Mouse (Mus musculus): Measurements from ENCODE around the gene Cmc1. TPM values are rescaled to one million over a fixed set of nuclear protein-coding genes. Genes with fewer than 3 reads are reported as not detected.

Gene Cmc1
- polyA plus RNA-seq, 1 experiment from 2014 or later = 27.2 TPM

DNA sequence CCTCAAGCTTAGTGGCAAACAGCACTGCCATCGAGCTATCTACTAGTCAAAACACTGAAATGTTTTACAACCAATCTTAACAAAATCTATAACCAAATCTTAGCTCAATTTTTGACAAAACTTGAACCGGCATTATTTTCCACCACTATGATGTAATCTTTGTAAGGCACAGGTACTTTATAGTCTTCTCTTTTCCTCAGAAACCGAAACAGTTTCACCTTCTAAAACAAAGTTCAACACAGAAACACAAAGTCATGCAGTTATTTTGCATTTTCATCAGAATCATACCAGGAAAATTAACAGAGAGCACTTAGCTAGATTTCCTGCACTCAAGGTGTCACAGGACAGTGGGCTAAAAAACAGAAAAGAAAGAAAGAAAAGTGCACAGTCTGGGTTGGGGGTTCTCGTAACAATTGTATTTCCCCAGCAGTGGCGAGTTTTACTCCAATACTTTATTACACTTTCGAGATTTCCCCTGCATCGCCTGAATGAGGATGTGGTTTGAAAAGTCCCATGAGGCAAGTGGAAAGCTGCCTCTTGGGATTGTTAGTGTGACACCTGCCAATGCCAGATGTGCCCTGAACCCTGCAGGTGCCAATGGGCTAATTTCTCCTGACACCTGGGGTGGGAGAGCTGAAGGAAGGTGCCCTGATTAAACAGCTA lies 40.1 kb downstream of the Cmc1 start:
- Histone ChIP-seq H3K36me3 (peaks cover 3% of the 10 kb centered on the region), H3K9me3 (replicated peaks) (no peaks in the 10 kb centered on the region), H3K4me3 (no peak overlapping the region), H3K27ac (no peak overlapping the region), H3K9ac (no peak overlapping the region), H3K4me2 (no peak overlapping the region), H3K27me3 (replicated peaks) (no peaks in the 10 kb centered on the region), H3K4me1 (no peaks in the 10 kb centered on the region)
- ATAC-seq = no peak
- 66% methylated on average over 7 of the region's 7 CpGs for WGBS (ENCODE audit: insufficient replicate concordance)

DNA sequence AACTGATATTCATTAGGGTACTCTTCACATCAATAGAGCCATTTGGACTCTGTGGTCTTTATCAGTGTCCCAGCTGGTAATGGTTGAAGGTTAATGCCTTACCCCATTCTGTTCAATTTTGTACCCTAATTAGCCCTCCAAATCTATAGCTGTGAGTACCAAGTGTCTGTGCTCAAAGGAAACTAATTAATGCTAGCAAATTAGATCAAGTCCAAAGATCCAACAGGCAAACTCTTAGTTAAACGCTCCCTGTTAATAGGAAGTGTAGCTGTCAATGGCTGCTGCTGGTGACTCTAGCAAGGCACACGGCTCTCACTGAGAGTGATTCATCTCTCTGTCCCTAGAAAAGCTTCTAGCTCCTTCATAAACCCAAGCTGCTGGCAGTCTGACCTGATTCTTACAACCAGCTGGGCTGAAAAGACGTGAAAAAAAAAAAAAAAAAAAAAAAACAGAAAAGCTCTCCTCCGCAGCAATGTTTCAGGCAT lies 41.4 kb downstream of the Cmc1 start:
- ATAC-seq = no peak
- no peaks in the 10 kb centered on the region for H3K9me3 ChIP-seq (replicated peaks)
- no peak overlapping the region for H3K9ac ChIP-seq
- 68% methylated on average over 4 of the region's 4 CpGs for WGBS (ENCODE audit: insufficient replicate concordance)
- H3K36me3 ChIP-seq = no peaks in the 10 kb centered on the region
- H3K4me1 ChIP-seq = no peaks in the 10 kb centered on the region
- no peak overlapping the region for H3K4me2 ChIP-seq
- no peak overlapping the region for H3K4me3 ChIP-seq
- no peak overlapping the region for H3K27ac ChIP-seq
- no peaks in the 10 kb centered on the region for H3K27me3 ChIP-seq (replicated peaks)

- Histone ChIP-seq H3K27me3 (replicated peaks) (no peaks in the 10 kb centered on the region), H3K9me3 (replicated peaks) (no peaks in the 10 kb centered on the region), H3K4me3 (no peak overlapping the region), H3K9ac (no peak overlapping the region), H3K36me3 (no peaks in the 10 kb centered on the region), H3K27ac (no peak overlapping the region), H3K4me1 (no peaks in the 10 kb centered on the region), H3K4me2 (no peak overlapping the region)
- no peak for ATAC-seq
- 79% methylated on average over 2 of the region's 2 CpGs for WGBS (ENCODE audit: insufficient replicate concordance)
Observed at GRCm38 (mm10) chr9:118101802-118102201, 48.2 kb downstream of the Cmc1 start.

DNA sequence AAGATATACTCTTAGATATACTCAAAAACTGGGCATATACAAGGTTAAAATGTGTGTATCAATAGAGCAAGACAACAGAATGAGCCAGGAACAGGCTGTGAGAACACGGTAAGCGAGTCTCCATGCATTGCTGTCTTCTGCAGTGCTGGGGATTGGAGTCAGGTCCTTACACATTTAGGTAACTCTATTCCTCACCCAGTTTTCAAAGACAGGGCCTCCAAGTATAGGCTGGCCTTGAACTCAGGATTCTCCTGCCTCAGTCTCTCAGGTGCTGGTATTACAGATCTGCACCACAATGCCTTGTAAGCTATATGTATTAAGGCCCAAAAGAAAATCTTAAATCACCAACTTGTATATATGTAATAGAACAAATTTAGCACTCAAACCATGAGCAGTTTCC lies 49.5 kb downstream of the Cmc1 start:
- 92% methylated on average over 2 of the region's 2 CpGs for WGBS (ENCODE audit: insufficient replicate concordance)
- H3K9me3 ChIP-seq (replicated peaks) = no peaks in the 10 kb centered on the region

GRCm38 (mm10) chr9:118099395-118099794 lies 50.6 kb downstream of the Cmc1 start:
- no peak for ATAC-seq
- no peaks in the 10 kb centered on the region for H3K4me1 ChIP-seq
- 54% methylated on average over 4 of the region's 4 CpGs for WGBS (ENCODE audit: insufficient replicate concordance)

More for the DNA sequence above, 49.5 kb downstream of the Cmc1 start:
- H3K27ac ChIP-seq = no peak overlapping the region
- no peak overlapping the region for H3K9ac ChIP-seq
- H3K4me3 ChIP-seq = no peak overlapping the region
- H3K36me3 ChIP-seq = no peaks in the 10 kb centered on the region
- no peak overlapping the region for H3K4me2 ChIP-seq
- H3K4me1 ChIP-seq = no peaks in the 10 kb centered on the region
- no peaks in the 10 kb centered on the region for H3K27me3 ChIP-seq (replicated peaks)
- no peak for ATAC-seq

DNA sequence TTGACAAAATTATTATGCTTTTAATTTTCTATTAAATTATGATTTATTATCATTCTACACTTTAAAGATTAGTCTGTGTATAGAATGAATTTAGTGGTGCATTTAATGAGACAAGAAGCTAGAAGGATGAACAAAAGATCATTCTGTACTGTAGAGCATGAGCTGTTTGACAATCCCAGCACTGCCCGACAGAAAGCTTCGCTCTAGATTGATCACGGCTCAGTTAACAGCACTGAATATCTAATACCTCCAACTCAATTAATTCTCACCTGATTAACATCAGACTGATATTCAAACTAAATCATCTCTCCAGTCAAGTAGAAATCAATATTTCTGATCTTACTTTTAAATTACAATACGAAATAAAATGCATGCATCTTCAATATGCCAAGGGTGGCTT lies 66.1 kb downstream of the Cmc1 start:
- Histone ChIP-seq H3K4me2 (no peak overlapping the region), H3K4me3 (no peak overlapping the region), H3K9ac (no peak overlapping the region), H3K4me1 (peaks cover 16% of the 10 kb centered on the region), H3K36me3 (no peaks in the 10 kb centered on the region), H3K27me3 (replicated peaks) (no peaks in the 10 kb centered on the region), H3K9me3 (replicated peaks) (no peaks in the 10 kb centered on the region), H3K27ac (no peak overlapping the region)
- no peak for ATAC-seq
- WGBS (ENCODE audit: insufficient replicate concordance) = 75% methylated on average over 4 of the region's 4 CpGs

More at GRCm38 (mm10) chr9:118099395-118099794, 50.6 kb downstream of the Cmc1 start:
- H3K27me3 ChIP-seq (replicated peaks) = no peaks in the 10 kb centered on the region
- no peaks in the 10 kb centered on the region for H3K9me3 ChIP-seq (replicated peaks)
- H3K27ac ChIP-seq = no peak overlapping the region
- H3K9ac ChIP-seq = no peak overlapping the region
- no peak overlapping the region for H3K4me2 ChIP-seq
- H3K36me3 ChIP-seq = no peaks in the 10 kb centered on the region
- H3K4me3 ChIP-seq = no peak overlapping the region

DNA sequence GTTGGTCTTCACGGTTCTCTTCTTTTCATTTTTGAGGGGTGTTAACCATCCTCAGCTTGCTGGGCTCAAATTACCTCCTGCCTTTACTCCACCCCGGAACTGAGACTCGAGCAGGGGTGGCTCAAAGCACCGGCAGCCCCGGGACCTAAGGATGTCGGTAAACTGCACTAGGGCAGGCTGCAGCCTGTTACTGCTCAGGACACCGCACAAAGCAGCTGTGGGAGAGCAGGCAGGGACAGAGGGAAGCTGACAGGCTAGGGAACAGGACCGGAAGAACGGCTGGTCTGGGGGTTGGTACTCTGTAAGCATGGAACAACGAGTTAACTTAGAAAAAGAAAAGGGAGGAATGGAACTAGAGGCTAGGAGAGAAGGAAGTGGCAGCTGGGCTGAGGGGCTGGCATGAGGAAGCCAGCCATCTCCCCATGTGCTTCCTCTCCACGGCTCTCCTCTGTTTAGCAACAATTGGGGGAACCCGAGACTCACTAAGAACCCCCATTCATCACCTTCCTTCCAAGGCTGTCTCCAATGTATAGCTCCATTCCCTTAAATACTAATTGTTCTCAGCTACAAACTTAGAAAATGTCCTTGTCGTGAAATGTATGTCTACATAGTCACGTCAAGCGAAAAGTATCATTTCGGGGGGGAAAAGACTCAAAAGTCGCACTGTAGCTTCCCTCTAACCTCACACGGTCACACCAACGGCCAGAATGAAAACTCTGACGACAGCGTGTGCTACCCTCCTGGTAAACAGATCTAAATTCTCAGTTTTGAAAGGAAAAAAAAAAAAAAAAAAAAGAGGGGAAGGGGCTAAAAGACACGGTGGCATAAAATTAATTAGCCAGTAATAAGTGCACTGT lies 67.2 kb downstream of the Cmc1 start:
- ATAC-seq = peak; percentile 66
- no peaks in the 10 kb centered on the region for H3K9me3 ChIP-seq (replicated peaks)
- peak overlapping the region; percentile 61 for H3K9ac ChIP-seq
- peak overlapping the region; percentile 46 for H3K4me3 ChIP-seq
- H3K27me3 ChIP-seq (replicated peaks) = no peaks in the 10 kb centered on the region
- 0 out of 2 replicates have a peak overlapping the region, but pooled peaks have one; percentile 15 for H3K27ac ChIP-seq
- 18% methylated on average over 22 of the region's 22 CpGs for WGBS (ENCODE audit: insufficient replicate concordance)
- no peaks in the 10 kb centered on the region for H3K36me3 ChIP-seq
- peaks cover 16% of the 10 kb centered on the region for H3K4me1 ChIP-seq
- H3K4me2 ChIP-seq = peak overlapping the region; percentile 67

- no peaks in the 10 kb centered on the region for H3K9me3 ChIP-seq (replicated peaks)
- ATAC-seq = no peak
- no peak overlapping the region for H3K4me2 ChIP-seq
- peaks cover 26% of the 10 kb centered on the region for H3K4me1 ChIP-seq
- no peak overlapping the region for H3K27ac ChIP-seq
- H3K36me3 ChIP-seq = peaks cover 28% of the 10 kb centered on the region
- H3K4me3 ChIP-seq = no peak overlapping the region
- 88% methylated on average over 3 of the region's 3 CpGs for WGBS (ENCODE audit: insufficient replicate concordance)
- no peaks in the 10 kb centered on the region for H3K27me3 ChIP-seq (replicated peaks)
- no peak overlapping the region for H3K9ac ChIP-seq
Observed at GRCm38 (mm10) chr9:118073358-118073757, 76.6 kb downstream of the Cmc1 start.

GRCm38 (mm10) chr9:118072101-118072500 lies 77.9 kb downstream of the Cmc1 start:
- no peaks in the 10 kb centered on the region for H3K27me3 ChIP-seq (replicated peaks)
- ATAC-seq = peak; percentile 94
- no peak overlapping the region for H3K4me3 ChIP-seq
- H3K4me1 ChIP-seq = peaks cover 26% of the 10 kb centered on the region
- 12% methylated on average over 5 of the region's 5 CpGs for WGBS (ENCODE audit: insufficient replicate concordance)
- no peaks in the 10 kb centered on the region for H3K9me3 ChIP-seq (replicated peaks)
- no peak overlapping the region for H3K9ac ChIP-seq
- peaks cover 41% of the 10 kb centered on the region for H3K36me3 ChIP-seq
- peak overlapping the region; percentile 53 for H3K4me2 ChIP-seq
- H3K27ac ChIP-seq = peak overlapping the region; percentile 26; the same call in 1 of the 2 replicates

- peak overlapping the region; percentile 26; the same call in 1 of the 2 replicates for H3K27ac ChIP-seq
- H3K9ac ChIP-seq = no peak overlapping the region
- H3K36me3 ChIP-seq = peaks cover 48% of the 10 kb centered on the region
- H3K4me3 ChIP-seq = no peak overlapping the region
- H3K9me3 ChIP-seq (replicated peaks) = no peaks in the 10 kb centered on the region
- H3K4me2 ChIP-seq = no peak overlapping the region
- H3K4me1 ChIP-seq = peaks cover 26% of the 10 kb centered on the region
- 60% methylated on average over 3 of the region's 3 CpGs for WGBS (ENCODE audit: insufficient replicate concordance)
- ATAC-seq = no peak
- H3K27me3 ChIP-seq (replicated peaks) = no peaks in the 10 kb centered on the region
Observed at GRCm38 (mm10) chr9:118071337-118071736, 78.6 kb downstream of the Cmc1 start.

GRCm38 (mm10) chr9:118070442-118070841 lies 79.5 kb downstream of the Cmc1 start:
- H3K4me1 ChIP-seq = peaks cover 26% of the 10 kb centered on the region
- no peak overlapping the region for H3K4me2 ChIP-seq
- no peak overlapping the region for H3K4me3 ChIP-seq
- 86% methylated on average over 6 of the region's 6 CpGs for WGBS (ENCODE audit: insufficient replicate concordance)
- no peaks in the 10 kb centered on the region for H3K27me3 ChIP-seq (replicated peaks)
- ATAC-seq = no peak
- no peak overlapping the region for H3K27ac ChIP-seq
- no peaks in the 10 kb centered on the region for H3K9me3 ChIP-seq (replicated peaks)
- H3K36me3 ChIP-seq = peaks cover 53% of the 10 kb centered on the region
- H3K9ac ChIP-seq = no peak overlapping the region

DNA sequence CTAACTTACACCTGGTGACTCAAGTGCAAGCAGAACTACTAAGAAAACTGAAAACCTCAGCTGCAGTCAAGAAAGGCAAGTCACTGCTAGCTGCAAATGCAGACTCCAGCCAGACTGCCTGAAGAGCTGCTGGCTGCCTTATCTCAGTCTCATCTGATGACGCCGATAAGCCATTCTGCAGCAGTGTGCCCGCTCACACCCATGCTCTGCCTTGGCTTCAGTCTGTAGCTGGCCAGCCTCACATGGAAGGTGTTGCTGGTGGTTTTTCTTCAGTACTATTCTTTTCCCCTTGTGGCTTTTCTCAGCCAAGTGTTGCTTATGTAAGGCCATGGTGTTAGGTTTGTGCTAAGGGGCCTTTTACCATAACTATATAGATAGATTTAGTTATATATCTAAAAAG lies 90.9 kb downstream of the Cmc1 start:
- H3K4me2 ChIP-seq = no peak overlapping the region

More for the DNA sequence above, 90.9 kb downstream of the Cmc1 start:
- ATAC-seq = no peak
- no peaks in the 10 kb centered on the region for H3K9me3 ChIP-seq (replicated peaks)
- H3K4me1 ChIP-seq = no peaks in the 10 kb centered on the region
- H3K27ac ChIP-seq = no peak overlapping the region
- WGBS (ENCODE audit: insufficient replicate concordance) = 77% methylated on average over 3 of the region's 3 CpGs
- H3K27me3 ChIP-seq (replicated peaks) = no peaks in the 10 kb centered on the region
- no peak overlapping the region for H3K9ac ChIP-seq
- H3K36me3 ChIP-seq = peaks cover 64% of the 10 kb centered on the region
- no peak overlapping the region for H3K4me3 ChIP-seq

Data from liver, embryonic 12.5 days (tissue).